Mouse (Mus musculus): ENCODE results near the gene Zfp981.
"Not testable (repeated sequence)": the region's sequence is repeated elsewhere in the genome, so short reads cannot be mapped to it uniquely, and the experiment has no call there.

Gene Zfp981

GRCm38 (mm10) chr4:146486753-146487152 lies 15.1 kb upstream of the Zfp981 start:
- DNase-seq: not testable (repeated sequence)

- DNase-seq: not testable (repeated sequence)
Measured at GRCm38 (mm10) chr4:146489196-146489595, 12.6 kb upstream of the Zfp981 start.

GRCm38 (mm10) chr4:146491993-146492392 lies 9.8 kb upstream of the Zfp981 start:
- DNase-seq: not testable (repeated sequence)

GRCm38 (mm10) chr4:146492439-146492838 lies 9.4 kb upstream of the Zfp981 start:
- no peak for DNase-seq

GRCm38 (mm10) chr4:146492851-146493250 lies 9.0 kb upstream of the Zfp981 start:
- no peak for DNase-seq

- not testable (repeated sequence) for DNase-seq
Measured at GRCm38 (mm10) chr4:146493319-146493907, 8.4 kb upstream of the Zfp981 start.

- DNase-seq: no peak
Measured at GRCm38 (mm10) chr4:146494980-146495379, 6.8 kb upstream of the Zfp981 start.

- DNase-seq: not testable (repeated sequence)
Measured at GRCm38 (mm10) chr4:146497695-146498275, 4.0 kb upstream of the Zfp981 start.

- peak; percentile 29 for DNase-seq
Measured at GRCm38 (mm10) chr4:146509029-146509428, 7.2 kb downstream of the Zfp981 start.

- not testable (repeated sequence) for DNase-seq
Measured at GRCm38 (mm10) chr4:146511871-146512270, 10.0 kb downstream of the Zfp981 start.

- DNase-seq: no peak
Measured at GRCm38 (mm10) chr4:146516474-146516873, 14.6 kb downstream of the Zfp981 start.

- not testable (repeated sequence) for DNase-seq
Measured at GRCm38 (mm10) chr4:146517150-146517549, 15.3 kb downstream of the Zfp981 start.

GRCm38 (mm10) chr4:146520723-146521122 lies 18.9 kb downstream of the Zfp981 start:
- DNase-seq: no peak

GRCm38 (mm10) chr4:146534574-146534973 lies 32.7 kb downstream of the Zfp981 start:
- DNase-seq: no peak

- no peak for DNase-seq
Measured at GRCm38 (mm10) chr4:146535883-146536282, 34.1 kb downstream of the Zfp981 start.

- not testable (repeated sequence) for DNase-seq
Measured at GRCm38 (mm10) chr4:146579905-146580873, 78.4 kb downstream of the Zfp981 start.
